Mouse (Mus musculus) CD8-positive naive resting alpha-beta T cell, adult 2 months (primary cell): ENCODE results near the gene Bach2.

ENCODE experiments used
- DNase-seq, 2 experiments: peaks; one replicate each; pipeline ENCODE4 v3.0.0; 2022; ENCODE audit warnings: low read depth in 2 of 2, low spot score in 2 of 2

The Bach2 gene

GRCm38 (mm10) chr4:32555506-32555905 is 316.9 kb downstream of the Bach2 start:
- DNase-seq, result no peak

GRCm38 (mm10) chr4:32560246-32560645 is 321.6 kb downstream of the Bach2 start:
- DNase-seq, result peak; percentile 63 to 81

- DNase-seq, result no peak
Observed at GRCm38 (mm10) chr4:32560724-32561554, 322.3 kb downstream of the Bach2 start.

GRCm38 (mm10) chr4:32561555-32562095 is 323.0 kb downstream of the Bach2 start:
- peak in 1 of 2 experiments; percentile 26 for DNase-seq

GRCm38 (mm10) chr4:32562319-32563115 is 323.9 kb downstream of the Bach2 start:
- DNase-seq, result no peak

GRCm38 (mm10) chr4:32564416-32564815 is 325.8 kb downstream of the Bach2 start:
- DNase-seq, result no peak

GRCm38 (mm10) chr4:32564918-32565317 is 326.3 kb downstream of the Bach2 start:
- peak in 1 of 2 experiments; percentile 16 for DNase-seq

- no peak for DNase-seq
Observed at GRCm38 (mm10) chr4:32569054-32569453, 330.4 kb downstream of the Bach2 start.

- DNase-seq, result no peak
Observed at GRCm38 (mm10) chr4:32569995-32570938, 331.7 kb downstream of the Bach2 start.

- DNase-seq, result no peak
Observed at GRCm38 (mm10) chr4:32570939-32571317, 332.3 kb downstream of the Bach2 start.

- DNase-seq, result no peak
Observed at GRCm38 (mm10) chr4:32571441-32571840, 332.8 kb downstream of the Bach2 start.

- peak in 1 of 2 experiments; percentile 51 for DNase-seq
Observed at GRCm38 (mm10) chr4:32572118-32572517, 333.5 kb downstream of the Bach2 start.

GRCm38 (mm10) chr4:32573586-32573985 is 335.0 kb downstream of the Bach2 start:
- DNase-seq, result no peak

GRCm38 (mm10) chr4:32574604-32575003 is 336.0 kb downstream of the Bach2 start:
- no peak for DNase-seq

- no peak for DNase-seq
Observed at GRCm38 (mm10) chr4:32575165-32575564, 336.6 kb downstream of the Bach2 start.

GRCm38 (mm10) chr4:32579850-32580249 is 341.2 kb downstream of the Bach2 start:
- no peak for DNase-seq

GRCm38 (mm10) chr4:32584181-32584580 is 345.6 kb downstream of the Bach2 start:
- no peak for DNase-seq

GRCm38 (mm10) chr4:32586596-32586995 is 348.0 kb downstream of the Bach2 start:
- peak; percentile 60 to 78 for DNase-seq

- DNase-seq, result peak in 1 of 2 experiments; percentile 18
Observed at GRCm38 (mm10) chr4:32587543-32587942, 348.9 kb downstream of the Bach2 start.

- DNase-seq, result peak; percentile 16 to 37
Observed at GRCm38 (mm10) chr4:32588237-32588636, 349.6 kb downstream of the Bach2 start.

- peak; percentile 29 to 49 for DNase-seq
Observed at GRCm38 (mm10) chr4:32601135-32601534, 362.5 kb downstream of the Bach2 start.
